Mouse (Mus musculus) G1E-ER4 (cell line): ENCODE measurements around the gene Lmx1a. TPM values are rescaled to one million over a fixed set of nuclear protein-coding genes. Genes with fewer than 3 reads are reported as not detected.

ENCODE experiments used
- GATA1 ChIP-seq: IDR thresholded peaks from one replicate; pipeline ENCODE4 v1.8.0; 2012; ENCODE audit warnings: low read length, inconsistent platforms
- polyA plus RNA-seq: library from polyadenylated mRNA; stranded (reverse); fragments of >175 nt; gene quantifications from 2 replicates; pipeline ENCODE4 v1.2.3, GENCODE M21; 2012

Lmx1a gene
- polyA plus RNA-seq, 1 experiment = not detected

GRCm38 (mm10) chr1:167802510-167803271 lies 113.7 kb downstream of the Lmx1a start:
- no peak for TF ChIP-seq GATA1

- TF ChIP-seq GATA1 = no peak
Observed at GRCm38 (mm10) chr1:167803351-167803981, 114.4 kb downstream of the Lmx1a start.

- no peak for TF ChIP-seq GATA1
Observed at GRCm38 (mm10) chr1:167804836-167805235, 115.8 kb downstream of the Lmx1a start.

GRCm38 (mm10) chr1:167811141-167811540 lies 122.1 kb downstream of the Lmx1a start:
- no peak for TF ChIP-seq GATA1

GRCm38 (mm10) chr1:167815166-167815565 lies 126.1 kb downstream of the Lmx1a start:
- no peak for TF ChIP-seq GATA1

- no peak for TF ChIP-seq GATA1
Observed at GRCm38 (mm10) chr1:167817028-167817427, 128.0 kb downstream of the Lmx1a start.

- TF ChIP-seq GATA1 = no peak
Observed at GRCm38 (mm10) chr1:167817616-167818015, 128.6 kb downstream of the Lmx1a start.

- no peak for TF ChIP-seq GATA1
Observed at GRCm38 (mm10) chr1:167820031-167820430, 131.0 kb downstream of the Lmx1a start.

- no peak for TF ChIP-seq GATA1
Observed at GRCm38 (mm10) chr1:167821125-167821524, 132.1 kb downstream of the Lmx1a start.

- no peak for TF ChIP-seq GATA1
Observed at GRCm38 (mm10) chr1:167830291-167830690, 141.3 kb downstream of the Lmx1a start.

GRCm38 (mm10) chr1:167831601-167832000 lies 142.6 kb downstream of the Lmx1a start:
- no peak for TF ChIP-seq GATA1

GRCm38 (mm10) chr1:167854801-167855200 lies 165.8 kb downstream of the Lmx1a start:
- TF ChIP-seq GATA1 = no peak

GRCm38 (mm10) chr1:167872028-167872427 lies 183.0 kb downstream of the Lmx1a start:
- no peak for TF ChIP-seq GATA1

GRCm38 (mm10) chr1:167874099-167874498 lies 185.1 kb downstream of the Lmx1a start:
- TF ChIP-seq GATA1 = no peak

GRCm38 (mm10) chr1:167877931-167878330 lies 188.9 kb downstream of the Lmx1a start:
- no peak for TF ChIP-seq GATA1

- no peak for TF ChIP-seq GATA1
Observed at GRCm38 (mm10) chr1:167878354-167878753, 189.3 kb downstream of the Lmx1a start.

GRCm38 (mm10) chr1:167885776-167886175 lies 196.7 kb downstream of the Lmx1a start:
- TF ChIP-seq GATA1 = no peak

GRCm38 (mm10) chr1:167888120-167888519 lies 199.1 kb downstream of the Lmx1a start:
- TF ChIP-seq GATA1 = no peak
